Mouse (Mus musculus) megakaryocyte, embryonic 14.5 days (primary cell): Measurements from ENCODE around the gene Ccnd3.

ENCODE experiments used
- FLI1 ChIP-seq: IDR thresholded peaks from 2 replicates; pipeline ENCODE4 v1.6.1; 2012; ENCODE audit warnings: low read length, inconsistent platforms, mixed read lengths
- GATA1 ChIP-seq: IDR thresholded peaks from 3 replicates; pipeline ENCODE4 v1.6.1; 2012; ENCODE audit warnings: mixed read lengths, low read length, inconsistent platforms, borderline replicate concordance

DNA sequence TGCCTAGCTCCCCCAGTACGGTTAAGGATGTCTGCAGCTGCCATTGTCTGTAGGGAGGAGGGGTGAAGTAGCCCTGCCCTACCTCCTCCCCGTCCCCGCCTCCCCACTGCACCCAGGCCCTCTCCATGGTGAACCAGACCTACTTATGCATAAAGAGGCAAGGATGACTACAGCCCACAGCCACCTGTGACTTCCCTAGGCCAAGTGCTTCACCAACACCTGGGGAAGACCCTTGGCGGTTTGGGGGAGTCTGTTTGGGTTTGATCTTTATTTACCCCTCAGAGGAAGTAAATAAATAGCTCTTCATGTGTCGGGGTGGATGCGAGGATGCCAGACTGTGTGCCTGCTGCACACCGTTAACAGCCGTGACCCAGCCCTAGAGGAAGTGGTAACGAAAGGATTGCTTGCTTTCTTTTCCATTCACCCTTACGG, 26.6 kb downstream of the Ccnd3 start:
- TF ChIP-seq GATA1 (no peak), FLI1 (no peak)
